Mouse (Mus musculus) heart, embryonic 10.5 days (tissue): ENCODE data around the gene Glmn. TPM values are rescaled to one million over a fixed set of nuclear protein-coding genes. Genes with fewer than 3 reads are reported as not detected.

Source experiments
- DNase-seq: peaks from one replicate; pipeline ENCODE4 v3.0.0-alpha.2; 2017; ENCODE audit warnings: low spot score
- H3K27ac ChIP-seq: fragments of 300-500 bp; sonication (generic); 2 replicates; pipeline ENCODE4 v1.5.1; 2016; ENCODE audit warnings: mild to moderate bottlenecking
- H3K27me3 ChIP-seq: fragments of 300-500 bp; sonication (generic); 2 replicates; pipeline ENCODE4 v1.6.1; 2016; ENCODE audit warnings: mild to moderate bottlenecking; ENCODE audit not compliant: poor library complexity, insufficient read depth, severe bottlenecking
- H3K36me3 ChIP-seq: fragments of 300-500 bp; sonication (generic); 2 replicates; pipeline ENCODE4 v1.6.1; 2016; ENCODE audit warnings: mild to moderate bottlenecking, moderate library complexity
- H3K4me1 ChIP-seq: fragments of 300-500 bp; sonication (generic); 2 replicates; pipeline ENCODE4 v1.6.1; 2016; ENCODE audit warnings: mild to moderate bottlenecking
- H3K4me3 ChIP-seq: fragments of 300-500 bp; sonication (generic); 2 replicates; pipeline ENCODE4 v1.5.1; 2016; ENCODE audit warnings: mild to moderate bottlenecking, moderate library complexity
- H3K9me3 ChIP-seq: fragments of 300-500 bp; sonication (generic); 2 replicates; pipeline ENCODE4 v1.6.1; 2016; ENCODE audit warnings: mild to moderate bottlenecking, moderate library complexity
- WGBS: fragments of 180-500 bp; shearing (Covaris S2); methylation state at CpG from one replicate; pipeline ENCODE4 v1.1.7; 2016; 5-methylcytosine and 5-hydroxymethylcytosine counted together
- polyA plus RNA-seq: library from polyadenylated mRNA; unstranded; fragments of >200 nt; fragmentation: Nextera tagmentation; extraction: Ambion mirVana; gene quantifications from 2 replicates; pipeline ENCODE4 v1.2.1, GENCODE M21; 2016

Glmn gene
- polyA plus RNA-seq, 1 experiment from 2014 or later: 30.6 TPM

GRCm38 (mm10) chr5:107548444-107548843 lies 49.2 kb downstream of the Glmn start:
- Histone ChIP-seq H3K27ac (no peak overlapping the region), H3K27me3 (no peaks in the 10 kb centered on the region), H3K4me1 (peaks cover 7% of the 10 kb centered on the region; the same call in 1 of the 2 replicates), H3K9me3 (no peaks in the 10 kb centered on the region), H3K4me3 (no peak overlapping the region), H3K36me3 (peaks cover 23% of the 10 kb centered on the region; the same call in 1 of the 2 replicates)
- WGBS: 85% methylated on average over 3 of the region's 3 CpGs
- no peak for DNase-seq

GRCm38 (mm10) chr5:107547955-107548354 lies 49.7 kb downstream of the Glmn start:
- Histone ChIP-seq H3K9me3 (no peaks in the 10 kb centered on the region), H3K36me3 (peaks cover 23% of the 10 kb centered on the region; the same call in 1 of the 2 replicates), H3K27me3 (no peaks in the 10 kb centered on the region), H3K4me1 (peaks cover 7% of the 10 kb centered on the region; the same call in 1 of the 2 replicates), H3K4me3 (no peak overlapping the region), H3K27ac (no peak overlapping the region)
- WGBS: 72% methylated on average over 3 of the region's 3 CpGs
- no peak for DNase-seq

GRCm38 (mm10) chr5:107545927-107546326 lies 51.8 kb downstream of the Glmn start:
- no peak for DNase-seq
- no peak overlapping the region for H3K27ac ChIP-seq
- 82% methylated on average over 4 of the region's 4 CpGs for WGBS
- no peaks in the 10 kb centered on the region for H3K9me3 ChIP-seq
- no peaks in the 10 kb centered on the region for H3K27me3 ChIP-seq
- H3K4me3 ChIP-seq: no peak overlapping the region
- peaks cover 13% of the 10 kb centered on the region; the same call in 1 of the 2 replicates for H3K36me3 ChIP-seq
- H3K4me1 ChIP-seq: peaks cover 7% of the 10 kb centered on the region; the same call in 1 of the 2 replicates

- H3K27me3 ChIP-seq: no peaks in the 10 kb centered on the region
- no peak overlapping the region for H3K4me3 ChIP-seq
- no peak for DNase-seq
- H3K36me3 ChIP-seq: no peaks in the 10 kb centered on the region
- no peaks in the 10 kb centered on the region for H3K9me3 ChIP-seq
- WGBS: 45% methylated on average over 7 of the region's 7 CpGs
- H3K27ac ChIP-seq: no peak overlapping the region
- H3K4me1 ChIP-seq: 0 out of 2 replicates have a peak, but pooled peaks cover 3% of the 10 kb centered on the region
Measured at GRCm38 (mm10) chr5:107541696-107542095, 56.0 kb downstream of the Glmn start.

GRCm38 (mm10) chr5:107534581-107534980 lies 63.1 kb downstream of the Glmn start, which contains the start of gene 1700028K03Rik:
Gene 1700028K03Rik (plus strand): TSS chr5:107534709.
- no peak for DNase-seq
- H3K27ac ChIP-seq: no peak within 1 kb of the TSS
- 55% methylated on average over 15 of the region's 15 CpGs for WGBS
- no peaks in the 10 kb centered on the region for H3K4me1 ChIP-seq
- no peaks in the 10 kb centered on the region for H3K9me3 ChIP-seq
- H3K36me3 ChIP-seq: no peaks in the 10 kb centered on the region
- H3K27me3 ChIP-seq: no peaks in the 10 kb centered on the region
- H3K4me3 ChIP-seq: no peak within 1 kb of the TSS

- no peak overlapping the region for H3K4me3 ChIP-seq
- no peaks in the 10 kb centered on the region for H3K9me3 ChIP-seq
- no peaks in the 10 kb centered on the region for H3K27me3 ChIP-seq
- no peaks in the 10 kb centered on the region for H3K4me1 ChIP-seq
- DNase-seq: no peak
- no peak overlapping the region for H3K27ac ChIP-seq
- WGBS: 34% methylated on average over 2 of the region's 2 CpGs
- H3K36me3 ChIP-seq: no peaks in the 10 kb centered on the region
Measured at GRCm38 (mm10) chr5:107533590-107533989, 64.1 kb downstream of the Glmn start.

GRCm38 (mm10) chr5:107528856-107529255 lies 68.8 kb downstream of the Glmn start:
- WGBS: 86% methylated on average over 3 of the region's 3 CpGs
- Histone ChIP-seq H3K4me1 (no peaks in the 10 kb centered on the region), H3K4me3 (no peak overlapping the region), H3K9me3 (no peaks in the 10 kb centered on the region), H3K27me3 (no peaks in the 10 kb centered on the region), H3K36me3 (no peaks in the 10 kb centered on the region), H3K27ac (no peak overlapping the region)
- DNase-seq: no peak

GRCm38 (mm10) chr5:107524281-107524680 lies 73.4 kb downstream of the Glmn start:
- Histone ChIP-seq H3K4me3 (no peak overlapping the region), H3K4me1 (no peaks in the 10 kb centered on the region), H3K27me3 (no peaks in the 10 kb centered on the region), H3K9me3 (no peaks in the 10 kb centered on the region), H3K36me3 (no peaks in the 10 kb centered on the region), H3K27ac (no peak overlapping the region)
- no peak for DNase-seq
- WGBS: 82% methylated on average over 10 of the region's 10 CpGs

GRCm38 (mm10) chr5:107521897-107522296 lies 75.8 kb downstream of the Glmn start:
- 70% methylated on average over 7 of the region's 7 CpGs for WGBS
- no peak for DNase-seq
- H3K27ac ChIP-seq: no peak overlapping the region
- H3K4me3 ChIP-seq: no peak overlapping the region
- H3K27me3 ChIP-seq: no peaks in the 10 kb centered on the region
- no peaks in the 10 kb centered on the region for H3K4me1 ChIP-seq
- no peaks in the 10 kb centered on the region for H3K36me3 ChIP-seq
- no peaks in the 10 kb centered on the region for H3K9me3 ChIP-seq

- H3K27ac ChIP-seq: no peak overlapping the region
- no peaks in the 10 kb centered on the region for H3K27me3 ChIP-seq
- DNase-seq: no peak
- H3K4me3 ChIP-seq: no peak overlapping the region
- 84% methylated on average over 6 of the region's 6 CpGs for WGBS
- no peaks in the 10 kb centered on the region for H3K4me1 ChIP-seq
- no peaks in the 10 kb centered on the region for H3K9me3 ChIP-seq
- no peaks in the 10 kb centered on the region for H3K36me3 ChIP-seq
Measured at GRCm38 (mm10) chr5:107521386-107521785, 76.3 kb downstream of the Glmn start.

GRCm38 (mm10) chr5:107518602-107519001 lies 79.1 kb downstream of the Glmn start:
- Histone ChIP-seq H3K36me3 (no peaks in the 10 kb centered on the region), H3K27me3 (no peaks in the 10 kb centered on the region), H3K4me1 (no peaks in the 10 kb centered on the region), H3K9me3 (no peaks in the 10 kb centered on the region), H3K27ac (no peak overlapping the region), H3K4me3 (no peak overlapping the region)
- 95% methylated on average over 4 of the region's 4 CpGs for WGBS
- DNase-seq: no peak

GRCm38 (mm10) chr5:107516087-107516486 lies 81.6 kb downstream of the Glmn start:
- H3K36me3 ChIP-seq: no peaks in the 10 kb centered on the region
- H3K27me3 ChIP-seq: no peaks in the 10 kb centered on the region
- no peaks in the 10 kb centered on the region for H3K4me1 ChIP-seq
- no peak overlapping the region for H3K4me3 ChIP-seq
- no peak for DNase-seq
- 89% methylated on average over 1 of the region's 1 CpGs for WGBS
- no peaks in the 10 kb centered on the region for H3K9me3 ChIP-seq
- H3K27ac ChIP-seq: no peak overlapping the region

- Histone ChIP-seq H3K4me1 (no peaks in the 10 kb centered on the region), H3K36me3 (0 out of 2 replicates have a peak, but pooled peaks cover 1% of the 10 kb centered on the region), H3K9me3 (no peaks in the 10 kb centered on the region), H3K4me3 (no peak overlapping the region), H3K27me3 (no peaks in the 10 kb centered on the region), H3K27ac (no peak overlapping the region)
- WGBS: 85% methylated on average over 3 of the region's 3 CpGs
- DNase-seq: no peak
Measured at GRCm38 (mm10) chr5:107515453-107515852, 82.2 kb downstream of the Glmn start.

GRCm38 (mm10) chr5:107513583-107513982 lies 84.1 kb downstream of the Glmn start:
- Histone ChIP-seq H3K36me3 (0 out of 2 replicates have a peak, but pooled peaks cover 2% of the 10 kb centered on the region), H3K4me1 (no peaks in the 10 kb centered on the region), H3K4me3 (no peak overlapping the region), H3K27ac (no peak overlapping the region), H3K9me3 (no peaks in the 10 kb centered on the region), H3K27me3 (no peaks in the 10 kb centered on the region)
- DNase-seq: no peak
- WGBS: 41% methylated on average over 7 of the region's 7 CpGs
